Mouse (Mus musculus) forebrain, embryonic 11.5 days (tissue): ENCODE results near the gene Kdm8. TPM values are rescaled to one million over a fixed set of nuclear protein-coding genes. Genes with fewer than 3 reads are reported as not detected.

Source experiments
- ATAC-seq: fragments of 200-750 bp; cut with Nextera tagmentation; replicated peaks from 2 replicates; pipeline ENCODE4 v1.8.0; 2017; ENCODE audit warnings: moderate TSS enrichment; ENCODE audit not compliant: low FRiP score
- DNase-seq: peaks from one replicate; pipeline ENCODE4 v3.0.0-alpha.2; 2017; ENCODE audit warnings: low spot score
- H3K27ac ChIP-seq: fragments of 300-500 bp; sonication (generic); 2 replicates; pipeline ENCODE4 v1.5.1; 2014; ENCODE audit warnings: low read depth, low read length
- H3K27me3 ChIP-seq: fragments of 300-500 bp; sonication (generic); 2 replicates; pipeline ENCODE4 v1.6.1; 2014; ENCODE audit warnings: mild to moderate bottlenecking, low read length, mixed read lengths; ENCODE audit not compliant: control insufficient read depth, insufficient read depth
- H3K36me3 ChIP-seq: fragments of 300-500 bp; sonication (generic); 2 replicates; pipeline ENCODE4 v1.6.1; 2014; ENCODE audit warnings: mild to moderate bottlenecking, low read length, moderate library complexity, mixed read lengths; ENCODE audit not compliant: control insufficient read depth, insufficient read depth
- H3K4me1 ChIP-seq: fragments of 300-500 bp; sonication (generic); replicated peaks from 2 replicates; pipeline ENCODE4 v1.6.1; 2014; ENCODE audit warnings: low read length, mixed read lengths; ENCODE audit not compliant: control insufficient read depth, insufficient read depth
- H3K4me2 ChIP-seq: fragments of 300-500 bp; sonication (generic); 2 replicates; pipeline ENCODE4 v1.6.1; 2014; ENCODE audit warnings: low read depth, mild to moderate bottlenecking, low read length, moderate library complexity, mixed read lengths; ENCODE audit not compliant: severe bottlenecking
- H3K4me3 ChIP-seq: fragments of 300-500 bp; sonication (generic); 2 replicates; pipeline ENCODE4 v1.5.1; 2014; ENCODE audit warnings: low read depth, low read length
- H3K9ac ChIP-seq: fragments of 300-500 bp; sonication (generic); 2 replicates; pipeline ENCODE4 v1.6.1; 2014; ENCODE audit warnings: low read length
- H3K9me3 ChIP-seq: fragments of 300-500 bp; sonication (generic); 2 replicates; pipeline ENCODE4 v1.6.1; 2016; ENCODE audit warnings: low read length, mixed read lengths; ENCODE audit not compliant: control insufficient read depth
- WGBS: fragments of 180-500 bp; shearing (Covaris S2); extraction: QIAGEN DNeasy Blood & Tissue Kit; methylation state at CpG from one replicate; pipeline ENCODE4 v1.1.7; 2014; 5-methylcytosine and 5-hydroxymethylcytosine counted together
- polyA plus RNA-seq: library from polyadenylated mRNA; unstranded; fragments of >200 nt; fragmentation: Nextera tagmentation; extraction: Ambion mirVana; gene quantifications from 2 replicates; pipeline ENCODE4 v1.2.1, GENCODE M21; 2014

The Kdm8 gene
- polyA plus RNA-seq, 1 experiment from 2014 or later = 11.4 TPM

DNA sequence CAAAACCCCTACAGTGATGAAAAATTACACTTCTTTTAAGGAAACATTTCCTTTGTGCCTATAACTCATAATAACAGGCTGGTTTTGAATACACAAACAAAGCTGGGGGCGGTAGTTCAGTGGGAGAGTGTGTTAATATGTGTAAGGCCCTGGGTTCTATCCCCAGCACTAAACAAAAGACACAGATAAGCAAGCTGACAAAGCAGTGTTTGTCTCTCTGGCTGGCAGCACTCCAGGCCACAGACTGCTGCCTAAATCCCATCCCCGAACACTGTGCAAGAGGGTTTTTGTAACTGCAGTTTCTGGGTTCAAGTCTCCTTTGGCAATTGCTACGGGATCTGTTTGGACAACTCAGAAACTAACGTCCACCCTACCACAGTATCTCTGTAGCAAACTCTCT lies 2.2 kb upstream of the Kdm8 start:
- Histone ChIP-seq H3K27ac (no peak overlapping the region), H3K4me2 (no peak overlapping the region)
- WGBS = 73% methylated on average over 4 of the region's 4 CpGs

GRCm38 (mm10) chr7:125444076-125444463 lies 406 bp upstream of the Kdm8 start:
- Histone ChIP-seq H3K9ac (peak overlapping the region; percentile 83), H3K4me3 (peak overlapping the region; percentile 58), H3K27ac (no peak overlapping the region; the same call in 1 of the 2 replicates), H3K9me3 (no peaks in the 10 kb centered on the region), H3K4me2 (peak overlapping the region; percentile 78), H3K27me3 (no peaks in the 10 kb centered on the region), H3K4me1 (0 out of 2 replicates have a peak, but pooled peaks cover 6% of the 10 kb centered on the region), H3K36me3 (no peaks in the 10 kb centered on the region; the same call in 1 of the 2 replicates)
- WGBS = 30% methylated on average over 10 of the region's 10 CpGs
- DNase-seq (no peak), ATAC-seq (peak; percentile 3; the same call in 1 of the 2 replicates)

More for the DNA sequence above, 2.2 kb upstream of the Kdm8 start:
- Histone ChIP-seq H3K9ac (no peak overlapping the region), H3K36me3 (no peaks in the 10 kb centered on the region; the same call in 1 of the 2 replicates), H3K27me3 (no peaks in the 10 kb centered on the region), H3K4me1 (0 out of 2 replicates have a peak, but pooled peaks cover 6% of the 10 kb centered on the region), H3K9me3 (no peaks in the 10 kb centered on the region), H3K4me3 (no peak overlapping the region)
- no peak for DNase-seq
- ATAC-seq = no peak

DNA sequence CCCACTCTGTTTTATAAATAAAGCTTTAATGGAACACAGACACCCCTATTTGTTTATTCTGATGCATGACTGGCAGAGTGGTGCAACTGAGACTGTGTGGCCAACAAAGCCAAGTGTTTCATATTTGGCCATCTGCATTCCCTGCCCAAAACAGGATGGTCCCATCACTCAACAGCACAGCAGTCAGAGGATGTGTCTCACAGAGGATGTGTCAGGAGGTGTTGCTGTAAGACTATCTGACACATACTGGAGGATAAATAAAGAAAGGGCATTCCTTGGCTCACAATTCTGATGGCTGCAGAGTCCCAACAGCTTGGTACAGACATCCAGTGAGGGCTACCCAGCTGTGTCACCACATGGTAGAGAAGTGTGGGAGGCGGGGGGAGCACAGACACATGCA lies 6.2 kb downstream of the Kdm8 start:
- DNase-seq = no peak
- Histone ChIP-seq H3K36me3 (no peaks in the 10 kb centered on the region; the same call in 1 of the 2 replicates), H3K4me1 (no peaks in the 10 kb centered on the region), H3K9ac (no peak overlapping the region), H3K4me3 (no peak overlapping the region), H3K9me3 (no peaks in the 10 kb centered on the region), H3K27ac (no peak overlapping the region), H3K4me2 (no peak overlapping the region), H3K27me3 (no peaks in the 10 kb centered on the region)
- 87% methylated on average over 1 of the region's 1 CpGs for WGBS
- no peak for ATAC-seq

DNA sequence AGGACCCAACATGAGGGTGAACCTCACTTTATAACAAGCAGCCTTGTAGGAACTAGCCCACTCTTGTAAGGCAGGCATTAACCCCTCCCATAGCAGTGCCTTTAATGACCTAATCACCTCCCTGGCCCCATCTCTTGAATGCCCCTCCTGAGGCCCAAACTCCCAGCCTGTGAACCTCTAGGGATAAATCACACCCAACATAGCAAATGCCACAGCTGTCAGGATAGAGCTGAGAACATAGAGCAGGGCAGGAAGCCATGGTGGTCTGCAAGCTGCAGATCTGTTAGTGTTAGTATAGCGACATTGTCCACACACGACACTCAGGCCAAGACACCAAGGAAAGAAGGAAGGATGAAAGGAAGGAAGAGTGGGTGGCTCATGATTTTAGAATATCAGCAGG lies 6.6 kb downstream of the Kdm8 start:
- H3K9me3 ChIP-seq = no peaks in the 10 kb centered on the region
- H3K27me3 ChIP-seq = no peaks in the 10 kb centered on the region
- H3K9ac ChIP-seq = no peak overlapping the region
- no peak for ATAC-seq
- no peak for DNase-seq
- WGBS = 96% methylated on average over 2 of the region's 2 CpGs
- H3K27ac ChIP-seq = no peak overlapping the region
- H3K36me3 ChIP-seq = no peaks in the 10 kb centered on the region; the same call in 1 of the 2 replicates
- no peak overlapping the region for H3K4me3 ChIP-seq
- no peak overlapping the region for H3K4me2 ChIP-seq
- no peaks in the 10 kb centered on the region for H3K4me1 ChIP-seq

- no peaks in the 10 kb centered on the region for H3K9me3 ChIP-seq
- no peak overlapping the region for H3K27ac ChIP-seq
- no peaks in the 10 kb centered on the region for H3K27me3 ChIP-seq
- no peak for ATAC-seq
- H3K36me3 ChIP-seq = no peaks in the 10 kb centered on the region; the same call in 1 of the 2 replicates
- WGBS = 99% methylated on average over 4 of the region's 4 CpGs
- DNase-seq = no peak
- no peak overlapping the region for H3K9ac ChIP-seq
- H3K4me2 ChIP-seq = no peak overlapping the region
- no peaks in the 10 kb centered on the region for H3K4me1 ChIP-seq
- no peak overlapping the region for H3K4me3 ChIP-seq
Measured at GRCm38 (mm10) chr7:125453671-125454070, 9.2 kb downstream of the Kdm8 start.

DNA sequence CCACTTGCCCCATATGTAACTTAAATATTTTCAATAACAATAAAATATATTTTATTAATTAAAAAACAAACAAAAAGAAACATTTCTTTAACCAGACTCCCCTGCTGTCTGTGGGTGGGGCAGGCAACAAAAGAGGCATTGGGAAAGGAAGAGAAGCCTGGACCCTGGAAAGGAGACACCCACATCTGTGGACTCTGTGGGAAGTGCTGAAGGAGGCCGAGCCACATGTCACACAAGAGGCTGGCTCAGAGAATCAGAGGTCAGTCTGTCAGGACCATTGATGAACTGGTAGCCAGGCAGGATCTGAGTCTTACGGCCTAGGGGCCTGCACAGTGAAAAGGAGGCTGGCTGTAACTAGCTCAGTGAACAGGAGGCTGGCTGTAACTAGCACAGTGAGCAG lies 17.7 kb downstream of the Kdm8 start:
- H3K27ac ChIP-seq = no peak overlapping the region
- H3K4me2 ChIP-seq = no peak overlapping the region
- DNase-seq = no peak

GRCm38 (mm10) chr7:125469937-125470336 lies 25.5 kb downstream of the Kdm8 start:
- Histone ChIP-seq H3K4me3 (no peak overlapping the region), H3K9ac (no peak overlapping the region), H3K9me3 (no peaks in the 10 kb centered on the region), H3K4me2 (no peak overlapping the region), H3K27me3 (no peaks in the 10 kb centered on the region), H3K27ac (no peak overlapping the region), H3K36me3 (peaks cover 3% of the 10 kb centered on the region), H3K4me1 (no peaks in the 10 kb centered on the region)
- DNase-seq (peak; percentile 74), ATAC-seq (no peak)
- WGBS = 27% methylated on average over 5 of the region's 5 CpGs

More for the DNA sequence above, 17.7 kb downstream of the Kdm8 start:
- H3K9me3 ChIP-seq = no peaks in the 10 kb centered on the region
- H3K27me3 ChIP-seq = no peaks in the 10 kb centered on the region
- H3K36me3 ChIP-seq = peaks cover 3% of the 10 kb centered on the region; the same call in 1 of the 2 replicates
- H3K4me1 ChIP-seq = no peaks in the 10 kb centered on the region
- H3K4me3 ChIP-seq = no peak overlapping the region
- ATAC-seq = no peak
- WGBS = 49% methylated on average over 2 of the region's 2 CpGs
- no peak overlapping the region for H3K9ac ChIP-seq

- H3K4me3 ChIP-seq = no peak overlapping the region
- WGBS = 89% methylated on average over 4 of the region's 4 CpGs
- no peaks in the 10 kb centered on the region for H3K27me3 ChIP-seq
- DNase-seq = no peak
- no peak overlapping the region for H3K4me2 ChIP-seq
- no peak overlapping the region for H3K9ac ChIP-seq
- ATAC-seq = no peak
- peaks cover 3% of the 10 kb centered on the region for H3K36me3 ChIP-seq
- H3K27ac ChIP-seq = no peak overlapping the region
- 0 out of 2 replicates have a peak, but pooled peaks cover 3% of the 10 kb centered on the region for H3K4me1 ChIP-seq
- no peaks in the 10 kb centered on the region for H3K9me3 ChIP-seq
Measured at GRCm38 (mm10) chr7:125470901-125471300, 26.4 kb downstream of the Kdm8 start.
